Mouse (Mus musculus): ENCODE data around the gene Itga8. TPM values are rescaled to one million over a fixed set of nuclear protein-coding genes. Genes with fewer than 3 reads are reported as not detected.

Itga8 gene
- total RNA-seq (2023) = 6.6 and 18.9 TPM in 2 replicates

GRCm38 (mm10) chr2:12301431-12302170 is at the start of gene Itga8:
TSS of gene Itga8 (minus strand) at chr2:12301922.

Other genes starting within 250 kb of the Itga8 start
- gene Mindy3, start 117.5 kb upstream of the Itga8 start, total RNA-seq (2023) = 68.3 and 110 TPM in 2 replicates

All from neutrophil, adult 65 days (primary cell).